Mouse (Mus musculus) adrenal gland, postnatal 25 days (tissue): ENCODE measurements around the gene Tars. TPM values are rescaled to one million over a fixed set of nuclear protein-coding genes. Genes with fewer than 3 reads are reported as not detected.

ENCODE experiments used
- DNase-seq: peaks from one replicate; pipeline ENCODE4 v3.0.0; 2021; ENCODE audit warnings: mixed read lengths
- long read RNA-seq: library from polyadenylated mRNA; stranded (forward); transcript quantifications from one replicate; pipeline ENCODE4 v2.0.0, GENCODE M21; 2021
- total RNA-seq: library from RNA; stranded (reverse); gene quantifications from 2 replicates; pipeline ENCODE4 v1.2.3, GENCODE M21; 2021

Tars gene
- 44.7 and 66.2 TPM in 2 replicates for total RNA-seq
- long read RNA-seq, full-length matches to known transcripts: 87 of 111 reads
- long read RNA-seq, partial matches to known transcripts: 13 of 111 reads
- long read RNA-seq, other reads (novel, unspliced or antisense): 11 of 111 reads

GRCm38 (mm10) chr15:11399356-11400067, at the start of gene Tars:
Gene Tars, minus strand, starts transcription at chr15:11399665.
- peak; percentile 95 for DNase-seq

GRCm38 (mm10) chr15:11437361-11437760, 37.9 kb upstream of the Tars start:
- no peak for DNase-seq

GRCm38 (mm10) chr15:11436709-11437280, 37.3 kb upstream of the Tars start:
- DNase-seq: no peak

GRCm38 (mm10) chr15:11426899-11427298, 27.4 kb upstream of the Tars start:
- no peak for DNase-seq

- DNase-seq: no peak
Observed at GRCm38 (mm10) chr15:11413484-11413883, 14.0 kb upstream of the Tars start.

- DNase-seq: no peak
Observed at GRCm38 (mm10) chr15:11412542-11412941, 13.1 kb upstream of the Tars start.

GRCm38 (mm10) chr15:11411846-11412245, 12.4 kb upstream of the Tars start:
- DNase-seq: no peak

GRCm38 (mm10) chr15:11408155-11408826, 8.8 kb upstream of the Tars start:
- DNase-seq: no peak

- DNase-seq: peak; percentile 30
Observed at GRCm38 (mm10) chr15:11407381-11407780, 7.9 kb upstream of the Tars start.

- no peak for DNase-seq
Observed at GRCm38 (mm10) chr15:11406769-11407168, 7.3 kb upstream of the Tars start.

- DNase-seq: no peak
Observed at GRCm38 (mm10) chr15:11398676-11399350, 652 bp downstream of the Tars start.

- DNase-seq: no peak
Observed at GRCm38 (mm10) chr15:11396421-11396820, 3.0 kb downstream of the Tars start.

- DNase-seq: no peak
Observed at GRCm38 (mm10) chr15:11392903-11393302, 6.6 kb downstream of the Tars start.

- DNase-seq: no peak
Observed at GRCm38 (mm10) chr15:11383796-11384195, 15.7 kb downstream of the Tars start.

- no peak for DNase-seq
Observed at GRCm38 (mm10) chr15:11382585-11382984, 16.9 kb downstream of the Tars start.

- DNase-seq: no peak
Observed at GRCm38 (mm10) chr15:11380616-11381015, 18.8 kb downstream of the Tars start.

GRCm38 (mm10) chr15:11380087-11380530, 19.4 kb downstream of the Tars start:
- DNase-seq: no peak

- no peak for DNase-seq
Observed at GRCm38 (mm10) chr15:11379431-11380086, 19.9 kb downstream of the Tars start.

- DNase-seq: no peak
Observed at GRCm38 (mm10) chr15:11370477-11371085, 28.9 kb downstream of the Tars start.

- DNase-seq: no peak
Observed at GRCm38 (mm10) chr15:11369572-11369971, 29.9 kb downstream of the Tars start.

GRCm38 (mm10) chr15:11364795-11365194, 34.7 kb downstream of the Tars start:
- no peak for DNase-seq

- no peak for DNase-seq
Observed at GRCm38 (mm10) chr15:11364112-11364511, 35.4 kb downstream of the Tars start.
